Mouse (Mus musculus) adrenal gland, postnatal 10 days (tissue): ENCODE results near the gene Nle1. TPM values are rescaled to one million over a fixed set of nuclear protein-coding genes. Genes with fewer than 3 reads are reported as not detected.
A peak's percentile ranks its signal among the peaks of the same experiment; 100 is the strongest.

Experiments used
- DNase-seq: peaks from one replicate; pipeline ENCODE4 v3.0.0; 2021; ENCODE audit warnings: mixed read lengths
- total RNA-seq, 2 experiments: library from RNA; stranded (reverse); gene quantifications; 2 replicates each; pipeline ENCODE4 v1.2.3; 2021

Nle1 gene
- total RNA-seq, 2 experiments from 2014 or later: 18.6 to 22.0 TPM

DNA sequence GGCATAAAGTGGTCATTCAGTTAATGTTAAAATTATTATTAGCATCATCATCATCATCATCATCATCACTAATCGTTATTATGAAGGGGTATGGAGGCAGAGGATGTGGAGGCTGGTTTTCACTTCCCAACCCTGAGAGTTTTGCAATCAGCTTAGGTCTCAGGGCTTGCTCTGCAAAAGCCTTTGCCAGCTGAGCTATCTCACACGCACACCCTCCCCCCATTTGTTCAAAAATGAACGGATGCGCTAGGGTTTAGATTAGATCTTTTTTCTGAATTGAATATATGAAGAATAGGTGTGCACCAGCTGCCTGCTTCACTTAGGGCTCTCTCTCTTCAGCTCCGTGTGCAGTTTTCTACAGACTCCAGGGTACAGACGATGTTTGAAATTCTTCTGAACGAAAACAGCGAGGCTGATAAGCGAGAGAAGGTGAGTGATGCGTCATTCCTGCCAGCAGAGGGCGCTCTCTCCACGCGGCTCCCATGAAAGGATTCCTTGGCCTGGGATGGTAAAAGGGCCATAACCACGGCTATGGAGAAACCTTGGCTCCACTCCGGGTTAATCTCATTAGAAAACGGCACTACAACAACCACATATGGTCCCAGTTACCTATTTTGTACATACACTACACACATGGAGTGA is 6.6 kb upstream of the Nle1 start:
- peak; percentile 88 for DNase-seq

DNA sequence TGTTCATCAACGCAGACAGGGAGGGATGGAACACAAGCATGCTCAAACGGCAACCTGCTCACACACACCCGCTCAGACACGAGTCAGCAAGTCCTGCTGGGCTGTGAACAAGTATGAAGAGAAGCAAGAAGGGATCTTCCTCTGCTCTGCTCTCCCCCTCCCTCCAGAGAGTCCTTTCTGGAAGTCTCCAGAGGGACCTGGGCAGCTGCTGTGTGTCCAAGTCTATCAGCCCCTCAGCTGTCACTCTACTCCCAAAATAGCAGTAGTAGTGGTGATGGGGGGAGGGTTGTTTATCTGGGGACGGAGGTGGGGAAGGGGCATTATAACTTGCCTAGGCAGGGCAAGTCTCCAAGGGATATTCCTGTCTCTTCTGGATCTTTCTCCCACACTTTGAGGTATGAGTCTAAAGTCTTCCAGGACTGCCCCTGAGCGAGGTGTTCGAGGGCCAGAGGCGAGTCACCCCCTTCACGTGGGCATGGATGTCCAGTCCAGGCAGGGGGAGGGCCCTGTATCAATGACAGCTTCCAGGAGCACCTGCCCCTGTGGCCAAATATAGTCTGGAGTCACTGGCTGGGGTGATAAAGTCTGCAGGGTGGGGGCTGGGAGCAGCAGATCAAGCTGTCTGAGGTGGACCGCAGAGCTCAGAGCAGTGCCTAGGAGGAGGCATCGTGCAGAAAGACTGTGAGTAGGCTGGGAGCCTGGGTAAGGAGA is 2.6 kb upstream of the Nle1 start:
- no peak for DNase-seq

DNA sequence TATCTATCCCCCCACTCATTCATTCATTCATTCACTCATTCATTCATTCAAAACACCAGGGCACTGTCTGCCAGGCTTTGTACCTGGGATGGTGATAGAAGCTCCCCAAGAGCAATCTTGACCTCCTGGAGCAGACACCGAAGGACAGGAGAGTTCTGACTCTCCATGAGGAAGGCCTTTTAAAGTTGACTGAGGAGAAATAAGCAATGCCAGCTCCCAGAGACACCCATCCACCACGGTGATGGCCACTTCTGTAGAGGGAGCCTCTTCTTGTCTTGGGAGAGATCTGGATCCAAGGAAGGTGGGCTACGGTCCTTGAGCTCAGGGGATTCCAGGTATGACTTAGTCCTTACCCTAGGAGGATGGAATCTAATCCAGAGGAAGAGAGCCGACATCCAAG is 2.0 kb upstream of the Nle1 start, which contains the start of gene Unc45b:
Gene Unc45b (plus strand): TSS at position 301 of the 400 bp plus-strand sequence.
- DNase-seq: no peak

DNA sequence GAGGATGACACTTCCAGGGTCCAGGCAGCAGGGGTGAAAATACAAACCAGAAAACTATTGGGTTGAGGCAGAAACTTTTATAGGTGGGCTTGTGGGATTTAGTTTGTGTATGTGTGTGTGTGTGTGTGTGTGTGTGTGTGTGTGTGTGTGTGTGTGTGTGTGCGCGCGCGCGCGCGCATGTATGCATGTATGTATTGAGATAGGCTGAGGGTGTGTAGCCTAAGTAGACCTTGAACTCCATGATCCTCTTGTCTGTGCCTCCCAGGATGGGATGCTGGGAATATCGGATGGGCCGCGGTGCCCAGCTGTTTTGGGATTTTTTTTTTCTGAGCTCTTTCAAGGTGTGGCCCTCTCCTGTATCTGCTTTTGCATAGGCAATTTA is 388 bp upstream of the Nle1 start:
- DNase-seq: no peak

DNA sequence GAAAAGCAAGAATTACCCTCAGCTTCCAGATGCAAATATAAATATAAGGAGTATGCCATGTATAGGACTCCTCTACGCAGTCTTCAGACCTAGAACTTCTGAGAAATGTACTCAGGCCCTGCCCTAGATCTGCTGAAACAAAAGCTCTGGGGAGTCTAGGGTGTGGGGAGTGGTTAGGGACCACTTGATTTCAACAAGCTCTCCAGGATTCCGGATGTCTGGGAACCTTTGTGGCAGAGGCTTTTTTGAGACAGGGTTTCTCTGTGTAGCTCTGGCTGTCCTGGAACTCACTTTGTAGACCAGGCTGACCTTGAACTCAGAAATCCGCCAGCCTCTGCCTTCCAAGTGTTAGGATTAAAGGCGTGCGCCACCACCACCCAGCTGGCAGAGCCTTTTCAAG is 2.4 kb downstream of the Nle1 start:
- DNase-seq: no peak

DNA sequence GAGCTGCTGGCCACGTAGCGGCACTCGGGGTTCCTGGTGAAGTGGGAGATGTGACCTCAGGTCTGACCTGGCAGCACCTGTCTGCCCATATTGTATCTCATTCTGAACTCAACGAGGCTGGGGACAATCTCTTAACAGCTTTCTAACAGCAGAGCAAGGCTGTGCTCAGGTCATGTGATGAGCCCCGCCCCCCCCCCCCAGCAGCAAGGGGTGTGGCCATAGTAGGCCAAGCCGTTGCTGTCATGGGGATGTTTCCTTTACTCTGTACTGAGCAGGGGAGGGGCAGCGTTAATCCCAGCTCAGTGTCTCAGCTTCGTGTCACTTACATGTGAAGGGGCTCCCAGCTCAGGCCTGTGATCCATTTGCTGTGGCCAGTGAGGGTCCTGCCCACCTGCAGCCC is 3.3 kb downstream of the Nle1 start:
- DNase-seq: no peak

DNA sequence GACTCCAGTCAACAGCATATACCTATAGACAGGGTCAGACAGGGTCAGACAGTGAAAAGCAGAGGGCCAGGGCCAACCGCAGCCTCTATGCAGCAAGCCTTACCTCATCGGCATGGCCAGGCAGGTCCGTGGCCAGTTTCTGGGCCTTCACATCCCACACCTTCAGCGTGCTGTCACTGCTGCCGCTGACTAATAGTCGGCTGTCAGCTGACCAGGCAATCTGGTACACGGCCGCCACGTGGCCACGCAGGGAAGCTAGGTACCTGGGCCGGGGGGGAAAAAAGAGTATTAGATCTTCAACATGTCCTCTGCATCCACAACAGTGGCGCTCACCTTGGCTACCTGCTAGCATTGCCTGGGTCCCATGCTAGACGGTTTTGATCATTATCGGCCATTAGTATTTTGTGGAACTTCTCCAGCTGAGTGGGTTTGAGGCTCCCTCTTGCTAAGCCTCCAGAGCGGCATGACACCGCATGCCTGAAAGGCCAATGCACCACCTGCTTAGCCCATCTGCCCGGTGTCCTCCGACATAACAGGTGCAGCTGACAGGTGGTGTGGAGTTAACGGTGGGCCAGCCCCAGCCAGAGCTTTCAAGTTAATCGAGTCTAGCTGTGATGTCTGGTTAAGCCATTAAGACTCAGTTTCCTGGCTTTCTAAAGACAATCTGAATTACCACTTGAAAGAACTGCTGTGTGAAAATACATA is 6.5 kb downstream of the Nle1 start:
- no peak for DNase-seq

DNA sequence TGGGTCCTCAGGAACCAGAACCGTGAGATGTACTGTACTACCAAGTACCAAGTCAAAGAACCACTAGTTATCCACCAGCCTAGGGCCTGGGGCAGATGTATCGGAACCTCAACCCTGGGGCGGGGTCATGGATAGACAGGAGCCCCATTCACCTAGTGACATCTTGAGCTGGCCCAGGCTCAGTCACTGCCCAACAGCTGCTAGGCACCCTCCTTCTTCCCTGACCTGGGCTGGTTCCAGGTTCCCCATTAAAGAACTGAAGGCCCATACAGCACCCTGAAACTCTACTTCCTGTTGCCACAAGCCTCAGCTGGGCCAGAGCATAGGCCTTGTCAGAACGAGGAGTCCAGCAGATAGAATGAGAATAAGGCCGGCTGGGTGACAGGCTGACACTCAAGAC is 8.5 kb downstream of the Nle1 start:
- DNase-seq: no peak

DNA sequence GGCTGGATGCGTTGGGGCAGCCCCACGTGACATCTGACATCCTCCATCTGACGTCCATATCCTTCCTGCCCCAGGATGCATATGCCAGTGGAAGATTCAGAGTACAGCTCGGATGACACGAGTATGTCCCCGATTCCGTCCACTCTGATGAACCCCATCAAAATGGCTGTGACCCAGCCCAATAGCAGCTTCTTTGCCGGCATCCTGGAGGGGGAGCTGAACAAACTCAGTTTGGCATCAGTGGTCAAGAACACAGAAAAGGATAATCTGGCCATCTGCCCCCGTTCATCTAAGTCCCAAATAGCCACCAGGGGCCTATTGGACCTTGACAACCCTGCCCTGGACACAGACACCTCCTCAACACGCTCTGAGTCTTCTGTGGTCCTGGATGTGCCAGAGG is 10.7 kb downstream of the Nle1 start:
- no peak for DNase-seq

DNA sequence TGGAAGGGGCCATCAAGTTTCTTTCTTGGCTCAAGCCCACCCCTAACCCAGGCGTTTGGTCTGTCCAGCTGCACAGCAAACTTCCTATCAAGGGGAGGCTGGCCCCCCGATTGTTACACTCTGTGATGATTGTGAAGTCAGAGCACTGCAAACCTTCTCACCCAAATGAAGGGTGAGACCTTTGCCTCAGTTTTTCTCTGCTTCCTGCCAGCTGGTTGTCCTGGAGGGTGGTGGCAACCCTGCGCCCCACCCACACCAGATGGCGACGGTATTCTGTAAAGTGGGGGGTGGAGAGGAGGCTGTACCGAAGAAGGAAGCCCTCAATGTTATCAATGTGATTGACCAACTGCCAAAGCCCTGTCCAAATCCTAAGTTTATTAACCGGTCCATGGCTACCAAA is 16.3 kb downstream of the Nle1 start, which contains the start of gene Fndc8:
Gene Fndc8 (plus strand): TSS at position 189 of the 400 bp plus-strand sequence.
- no peak for DNase-seq

DNA sequence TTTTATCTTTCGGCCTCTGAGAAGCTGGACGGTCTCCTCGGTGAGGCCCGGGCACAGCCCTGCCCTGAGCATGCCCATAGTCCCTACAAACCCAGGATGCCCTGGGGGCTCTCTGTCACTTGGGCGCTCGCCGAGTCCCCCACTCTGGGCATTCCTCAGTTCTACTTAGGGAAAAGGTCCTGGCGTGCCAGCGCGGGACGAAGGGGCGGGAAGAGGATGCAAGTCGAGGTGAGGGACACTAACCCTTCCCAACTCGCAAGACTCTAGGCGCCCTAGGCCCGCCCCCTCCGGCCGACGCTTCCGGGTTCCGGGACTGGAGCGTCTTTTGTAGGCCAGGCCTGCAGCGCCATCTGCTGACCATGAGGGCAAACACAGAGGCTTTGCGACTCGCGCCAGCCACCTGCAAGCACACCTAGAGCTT is 17.9 kb downstream of the Nle1 start, which contains the start of gene Rad51d:
Gene Rad51d (minus strand): TSS at position 273 of the 421 bp plus-strand sequence.
- DNase-seq: peak; percentile 97

DNA sequence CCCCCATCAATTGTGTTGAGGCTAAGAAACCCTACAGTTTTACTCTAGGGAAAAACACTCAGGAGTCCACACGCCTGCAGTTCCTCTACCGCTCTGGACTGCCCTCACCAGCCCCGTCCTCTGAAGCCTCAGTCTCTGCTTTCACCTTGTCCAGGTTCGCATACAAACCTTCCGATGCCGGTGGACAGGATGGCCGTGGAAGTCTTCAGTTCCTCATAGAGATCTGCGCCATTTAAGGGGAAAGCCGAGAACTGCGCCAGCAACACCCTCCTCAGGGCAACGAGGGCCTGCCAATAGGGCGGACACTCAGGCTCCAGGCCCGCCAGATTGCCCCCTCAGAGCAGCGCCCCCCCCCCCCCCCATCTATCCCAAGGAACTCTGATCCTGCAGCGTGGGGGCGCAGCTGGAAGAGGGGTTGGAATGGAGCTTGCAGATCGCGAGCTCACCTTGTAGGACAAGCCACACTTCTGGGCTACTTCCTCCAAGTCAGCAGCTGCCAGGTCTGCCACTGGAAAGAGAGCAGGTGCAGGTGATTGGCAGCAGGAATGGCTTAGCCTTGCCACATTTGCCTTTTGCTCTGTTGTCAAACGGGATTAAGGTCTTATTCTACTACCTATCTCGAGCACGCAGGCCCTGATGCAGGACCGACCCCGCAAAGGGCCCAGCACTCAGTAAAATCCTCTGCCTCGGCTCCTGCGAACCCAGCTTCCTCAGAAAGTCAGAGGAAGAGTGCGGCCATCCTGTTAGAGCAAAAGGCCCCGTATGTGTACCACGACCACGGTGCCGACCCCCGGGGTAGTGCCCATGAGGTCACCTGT is 18.5 kb downstream of the Nle1 start:
- DNase-seq: peak; percentile 34

DNA sequence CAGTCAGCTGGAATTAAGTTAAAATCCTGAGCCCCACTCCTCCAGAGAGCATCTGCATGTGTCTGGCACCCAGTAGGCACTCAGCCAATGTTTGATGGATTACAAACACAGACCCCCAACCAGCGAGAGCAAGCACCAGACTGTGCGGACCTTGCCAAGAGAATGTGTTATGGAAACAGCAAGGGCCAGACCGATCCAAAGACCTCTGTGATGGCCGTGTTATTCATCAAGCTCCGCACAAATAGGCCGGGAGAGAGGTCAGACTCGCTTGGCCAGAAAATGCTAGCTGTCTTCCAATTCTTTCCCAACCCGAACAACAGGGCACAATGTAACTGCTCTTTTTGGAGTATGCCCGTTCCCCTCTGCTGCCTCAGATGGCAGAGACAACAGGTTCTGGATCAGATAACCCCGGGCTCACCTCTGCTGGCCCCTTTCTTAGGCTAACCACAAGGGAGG is 19.7 kb downstream of the Nle1 start:
- DNase-seq: peak; percentile 61

DNA sequence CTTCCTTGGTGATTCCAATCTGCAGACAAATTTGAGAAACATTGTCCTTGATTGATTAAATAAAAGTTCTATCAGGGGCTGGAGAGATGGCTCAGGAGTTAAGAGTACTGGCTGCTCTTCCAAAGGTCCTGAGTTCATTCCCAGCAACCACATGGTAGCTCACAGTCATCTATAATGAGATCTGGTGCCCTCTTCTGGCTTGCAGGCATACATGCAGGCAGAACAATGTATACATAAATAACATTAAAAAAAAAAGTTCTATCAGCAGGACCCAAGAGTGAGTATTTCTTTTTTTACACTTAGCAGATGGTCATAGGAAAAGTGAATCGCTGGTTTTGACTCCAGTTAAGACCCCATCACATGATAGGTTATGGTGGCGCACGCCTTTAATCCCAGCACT is 21.7 kb downstream of the Nle1 start:
- DNase-seq: no peak

DNA sequence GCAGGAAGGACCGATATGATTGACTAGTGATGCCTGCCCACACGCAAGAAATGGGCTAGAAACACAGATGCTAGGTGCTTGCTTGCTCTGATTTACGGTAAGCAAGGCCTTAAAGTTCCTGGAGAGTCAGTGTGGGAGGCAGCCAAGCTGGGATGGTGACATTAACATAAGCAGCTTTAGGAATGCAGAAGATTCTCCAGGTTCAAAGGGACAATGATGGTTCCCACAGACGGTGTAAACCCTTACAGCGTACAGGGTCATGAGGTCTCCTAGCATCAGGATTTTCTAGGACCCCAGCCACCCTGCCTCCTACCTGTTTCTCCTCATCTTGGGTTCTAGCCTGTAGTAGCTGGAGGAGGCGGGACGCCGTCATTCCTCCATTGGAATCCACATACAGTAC is 25.0 kb downstream of the Nle1 start:
- no peak for DNase-seq

DNA sequence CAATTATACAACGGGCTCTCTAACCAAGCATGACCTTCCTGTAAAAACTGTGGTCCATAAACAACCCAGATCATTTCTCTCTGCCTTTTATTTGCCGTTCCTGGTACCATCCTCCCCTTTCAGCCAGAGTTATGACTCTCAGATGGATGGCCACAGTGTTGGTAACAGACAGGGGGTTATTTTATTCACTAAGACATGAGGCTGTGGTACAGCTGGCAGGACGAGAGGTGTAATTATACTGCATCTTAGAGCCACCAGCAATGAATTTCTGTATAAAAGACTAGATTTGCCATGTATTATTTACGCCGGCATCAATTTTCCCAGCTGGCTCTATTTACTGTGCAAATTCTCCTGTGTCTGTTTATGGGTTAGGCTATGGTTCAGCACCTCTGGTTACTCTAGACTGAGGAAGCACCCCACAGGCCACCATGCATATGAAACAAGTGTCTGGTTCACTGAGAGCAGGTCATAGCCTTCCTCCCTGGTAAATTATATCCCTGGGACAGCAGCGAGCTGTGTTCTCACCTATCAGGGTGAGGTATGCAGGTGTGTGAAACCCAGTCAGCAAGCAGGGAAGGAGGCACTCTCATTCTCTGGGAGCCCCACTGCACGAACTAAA is 30.4 kb downstream of the Nle1 start:
- DNase-seq: no peak

DNA sequence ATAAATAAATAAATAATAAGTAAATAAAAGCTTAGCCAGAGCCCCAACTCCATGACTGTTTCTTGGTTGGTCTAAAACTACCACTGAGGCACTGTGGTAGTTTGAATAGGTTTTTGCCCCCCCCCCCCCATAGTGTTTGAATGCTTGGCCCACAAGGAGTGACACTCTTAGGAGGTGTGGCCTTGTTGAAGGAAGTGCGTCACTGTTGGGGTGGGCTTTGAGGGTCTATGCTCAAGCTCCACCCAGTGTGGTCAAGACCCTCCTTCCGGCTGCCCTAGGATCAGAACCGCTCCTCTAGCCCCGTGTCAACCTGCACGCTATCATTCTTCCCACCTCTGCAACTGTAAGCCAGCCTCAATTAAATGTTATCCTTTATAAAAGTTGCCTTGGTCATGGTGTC is 32.6 kb downstream of the Nle1 start:
- DNase-seq: no peak

DNA sequence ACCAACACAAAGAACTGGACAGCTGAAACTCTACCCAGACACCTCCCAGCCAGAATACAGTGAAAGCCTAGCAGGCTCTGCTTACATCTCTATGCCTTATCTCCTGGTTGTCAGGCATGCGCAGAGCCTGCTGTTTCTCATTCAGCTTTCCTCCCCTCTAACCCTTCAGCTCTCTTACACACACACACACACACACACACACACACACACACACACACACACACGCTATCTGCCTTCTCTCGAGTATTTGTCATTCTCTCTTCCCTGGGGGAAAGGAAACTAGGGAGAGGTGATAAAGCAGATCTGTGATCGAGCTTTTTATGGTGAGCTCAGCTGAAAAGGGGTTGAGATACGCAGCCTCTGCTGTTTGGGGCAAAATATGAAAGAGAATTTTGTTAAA is 33.3 kb downstream of the Nle1 start:
- DNase-seq: no peak

DNA sequence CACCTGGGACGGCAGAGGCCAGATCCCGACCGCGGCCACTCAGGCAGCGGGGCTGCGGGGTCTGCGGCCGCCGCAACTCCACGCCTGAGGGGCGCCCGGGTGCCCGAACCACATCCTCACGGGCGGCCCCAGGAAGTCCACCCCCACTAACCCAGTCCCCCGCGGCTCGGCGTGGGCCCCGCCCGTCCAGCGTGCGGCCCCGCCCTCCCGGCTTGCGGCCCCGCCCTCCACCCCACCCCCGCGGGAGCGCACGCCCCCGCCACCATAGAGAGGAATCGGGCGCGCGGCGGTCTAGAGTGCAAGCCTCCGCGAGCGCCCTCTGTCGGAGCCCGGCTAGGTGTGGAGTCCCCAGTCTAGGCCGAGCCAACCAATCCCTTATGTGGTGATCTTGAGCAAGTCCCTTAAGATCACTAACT is 37.2 kb downstream of the Nle1 start, which contains the start of gene Rffl:
Gene Rffl (minus strand): TSS at position 180 of the 416 bp plus-strand sequence.
- peak; percentile 98 for DNase-seq

DNA sequence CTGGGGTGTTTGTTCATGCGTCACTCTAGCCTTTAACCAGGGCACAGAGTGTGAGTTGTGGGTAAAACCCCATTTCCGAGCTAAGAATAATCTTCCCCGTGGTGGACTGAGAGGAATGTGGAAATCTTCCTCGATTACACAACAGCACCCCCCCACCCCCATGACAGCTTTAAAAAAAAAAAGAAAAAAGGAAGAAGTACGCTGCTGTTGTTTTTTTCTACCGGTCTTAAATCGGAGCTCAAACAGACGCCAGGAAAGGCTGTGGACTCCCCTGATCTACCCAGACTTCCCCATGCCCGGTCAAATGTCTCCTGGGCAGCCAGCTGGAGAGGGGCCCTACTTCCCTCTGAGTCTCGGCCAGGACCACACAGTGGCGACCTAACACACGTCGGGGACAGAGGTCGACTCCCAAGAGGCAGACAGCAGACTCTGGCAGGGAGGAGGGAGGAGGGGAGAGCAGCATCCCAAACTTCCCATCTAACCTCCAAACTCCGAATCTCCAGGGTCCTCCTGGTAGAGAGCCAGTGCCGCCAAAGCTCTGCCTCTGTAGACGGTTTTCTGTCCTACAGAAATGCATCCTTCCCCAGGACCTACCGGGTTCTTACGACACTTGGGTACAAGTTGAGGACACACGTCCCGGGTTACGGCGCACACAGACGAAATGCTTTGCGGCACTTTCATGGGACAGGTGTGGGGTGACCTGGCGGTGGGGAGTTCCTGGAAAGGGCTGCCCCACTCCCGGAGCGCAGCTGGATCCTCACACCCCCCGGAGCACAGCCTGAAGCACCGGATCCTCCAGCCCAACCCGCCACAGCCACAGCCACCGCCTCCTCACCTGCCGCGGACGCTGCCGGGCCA is 37.8 kb downstream of the Nle1 start:
- DNase-seq: peak; percentile 60
